Mouse (Mus musculus) bone marrow macrophage, adult 2 months (primary cell): ENCODE measurements at regions not wholly inside any gene's neighbourhood (a gene's known extent, or its start where the extent isn't known, plus 50 kb on each side); places are given as distances from the start of the nearest gene placed in this dataset.

Experiments
- H3K27ac ChIP-seq: 2 replicates; pipeline ENCODE4 v1.5.1; 2012; ENCODE audit warnings: low read depth, low read length; ENCODE audit not compliant: insufficient read depth
- H3K4me1 ChIP-seq: 2 replicates; pipeline ENCODE4 v1.6.1; 2012; ENCODE audit warnings: low read length; ENCODE audit not compliant: control insufficient read depth, insufficient read depth
- H3K4me3 ChIP-seq: 2 replicates; pipeline ENCODE4 v1.5.1; 2012; ENCODE audit warnings: mild to moderate bottlenecking, low read length, moderate library complexity; ENCODE audit not compliant: insufficient read depth
- CTCF ChIP-seq: IDR thresholded peaks from 2 replicates; pipeline ENCODE4 v1.5.1; 2012; ENCODE audit warnings: low read depth, mild to moderate bottlenecking, low read length, moderate library complexity
- POLR2A ChIP-seq: IDR thresholded peaks from 2 replicates; pipeline ENCODE4 v1.6.1; 2012; ENCODE audit warnings: mild to moderate bottlenecking, low read depth, low read length, borderline replicate concordance

- no peak for TF ChIP-seq POLR2A
- TF ChIP-seq CTCF, result no peak
- no peaks in the 10 kb centered on the region for H3K4me1 ChIP-seq
- H3K4me3 ChIP-seq, result no peak overlapping the region
- no peak overlapping the region for H3K27ac ChIP-seq
Observed at GRCm38 (mm10) chr3:142941319-142942024, 59.7 kb upstream of the Pkn2 start.

- Histone ChIP-seq H3K27ac (no peak overlapping the region), H3K4me3 (no peak overlapping the region), H3K4me1 (no peaks in the 10 kb centered on the region)
- TF ChIP-seq CTCF, result no peak
- no peak for TF ChIP-seq POLR2A
Observed at GRCm38 (mm10) chr3:142940874-142941273, 59.1 kb upstream of the Pkn2 start.

GRCm38 (mm10) chr3:142939773-142940172 lies 58.0 kb upstream of the Pkn2 start:
- TF ChIP-seq POLR2A (no peak), CTCF (no peak)
- Histone ChIP-seq H3K4me3 (no peak overlapping the region), H3K4me1 (no peaks in the 10 kb centered on the region)

GRCm38 (mm10) chr3:142935949-142936348 lies 54.1 kb upstream of the Pkn2 start:
- TF ChIP-seq POLR2A (no peak), CTCF (no peak)
- H3K27ac ChIP-seq, result no peak overlapping the region
- H3K4me1 ChIP-seq, result no peaks in the 10 kb centered on the region
- H3K4me3 ChIP-seq, result no peak overlapping the region

More at GRCm38 (mm10) chr3:142939773-142940172, 58.0 kb upstream of the Pkn2 start:
- no peak overlapping the region for H3K27ac ChIP-seq

- no peak overlapping the region for H3K4me3 ChIP-seq
- H3K27ac ChIP-seq, result no peak overlapping the region
- TF ChIP-seq CTCF (no peak), POLR2A (no peak)
- H3K4me1 ChIP-seq, result no peaks in the 10 kb centered on the region
Observed at GRCm38 (mm10) chr3:142934326-142934725, 52.5 kb upstream of the Pkn2 start.

- Histone ChIP-seq H3K4me3 (no peak overlapping the region), H3K27ac (no peak overlapping the region), H3K4me1 (no peaks in the 10 kb centered on the region)
- TF ChIP-seq CTCF (no peak), POLR2A (no peak)
Observed at GRCm38 (mm10) chr3:142933684-142934259, 52.0 kb upstream of the Pkn2 start.
